Mouse (Mus musculus) hindbrain, embryonic 11.5 days (tissue): ENCODE data around the gene Zeb2. TPM values are rescaled to one million over a fixed set of nuclear protein-coding genes. Genes with fewer than 3 reads are reported as not detected.

Source experiments
- ATAC-seq: fragments of 200-750 bp; cut with Nextera tagmentation; 2 replicates; pipeline ENCODE4 v1.8.0; 2017; ENCODE audit warnings: mild to moderate bottlenecking, moderate TSS enrichment, moderate library complexity; ENCODE audit not compliant: low FRiP score
- DNase-seq: peaks from one replicate; pipeline ENCODE4 v3.0.0-alpha.2; 2015; ENCODE audit warnings: low spot score
- H3K27ac ChIP-seq: fragments of 300-500 bp; sonication (generic); 2 replicates; pipeline ENCODE4 v1.5.1; 2014; ENCODE audit warnings: mild to moderate bottlenecking, low read depth, low read length
- H3K27me3 ChIP-seq: fragments of 300-500 bp; sonication (generic); 2 replicates; pipeline ENCODE4 v1.6.1; 2014; ENCODE audit warnings: mild to moderate bottlenecking, low read length, moderate library complexity, mixed read lengths; ENCODE audit not compliant: control insufficient read depth, insufficient read depth
- H3K36me3 ChIP-seq: fragments of 300-500 bp; sonication (generic); 2 replicates; pipeline ENCODE4 v1.6.1; 2014; ENCODE audit warnings: mild to moderate bottlenecking, low read length, moderate library complexity, mixed read lengths; ENCODE audit not compliant: control insufficient read depth, insufficient read depth
- H3K4me1 ChIP-seq: fragments of 300-500 bp; sonication (generic); replicated peaks from 2 replicates; pipeline ENCODE4 v1.6.1; 2014; ENCODE audit warnings: low read length, mixed read lengths; ENCODE audit not compliant: control insufficient read depth, insufficient read depth
- H3K4me2 ChIP-seq: fragments of 300-500 bp; sonication (generic); replicated peaks from 2 replicates; pipeline ENCODE4 v1.6.1; 2014; ENCODE audit warnings: mild to moderate bottlenecking, low read depth, low read length
- H3K4me3 ChIP-seq: fragments of 300-500 bp; sonication (generic); 2 replicates; pipeline ENCODE4 v1.5.1; 2014; ENCODE audit warnings: low read depth, low read length
- H3K9ac ChIP-seq: fragments of 300-500 bp; sonication (generic); 2 replicates; pipeline ENCODE4 v1.6.1; 2014; ENCODE audit warnings: low read depth, low read length
- H3K9me3 ChIP-seq: fragments of 300-500 bp; sonication (generic); 2 replicates; pipeline ENCODE4 v1.6.1; 2016; ENCODE audit warnings: low read length; ENCODE audit not compliant: control insufficient read depth
- WGBS: fragments of 180-500 bp; shearing (Covaris S2); extraction: QIAGEN DNeasy Blood & Tissue Kit; methylation state at CpG from one replicate; pipeline ENCODE4 v1.1.7; 2014; 5-methylcytosine and 5-hydroxymethylcytosine counted together
- polyA plus RNA-seq: library from polyadenylated mRNA; unstranded; fragments of >200 nt; fragmentation: Nextera tagmentation; extraction: Ambion mirVana; gene quantifications from 2 replicates; pipeline ENCODE4 v1.2.1, GENCODE M21; 2014

Gene Zeb2
- polyA plus RNA-seq, 1 experiment from 2014 or later: 58.8 TPM

- H3K4me2 ChIP-seq: peak overlapping the region; percentile 73
- 0 out of 2 replicates have a peak, but pooled peaks cover 6% of the 10 kb centered on the region for H3K4me1 ChIP-seq
- ATAC-seq (peak; percentile 17), DNase-seq (peak; percentile 64)
- H3K9me3 ChIP-seq: no peaks in the 10 kb centered on the region
- H3K4me3 ChIP-seq: peak overlapping the region; percentile 90
- H3K36me3 ChIP-seq: no peaks in the 10 kb centered on the region
- peak overlapping the region; percentile 98 for H3K27ac ChIP-seq
- peak overlapping the region; percentile 98 for H3K9ac ChIP-seq
- WGBS: 0% methylated on average over 38 of the region's 74 CpGs
- no peaks in the 10 kb centered on the region for H3K27me3 ChIP-seq
These were observed 7.8 kb downstream of the Zeb2 start for GRCm38 (mm10) chr2:45109161-45109950.

GRCm38 (mm10) chr2:45108521-45109091 is 8.6 kb downstream of the Zeb2 start:
- Histone ChIP-seq H3K27me3 (no peaks in the 10 kb centered on the region), H3K4me3 (peak overlapping the region; percentile 90), H3K4me1 (0 out of 2 replicates have a peak, but pooled peaks cover 6% of the 10 kb centered on the region), H3K4me2 (peak overlapping the region; percentile 73), H3K9ac (peak overlapping the region; percentile 98), H3K9me3 (no peaks in the 10 kb centered on the region), H3K36me3 (no peaks in the 10 kb centered on the region), H3K27ac (peak overlapping the region; percentile 98)
- WGBS: under 1% methylated on average over 23 of the region's 25 CpGs
- ATAC-seq (peak; percentile 58), DNase-seq (peak; percentile 72)

DNA sequence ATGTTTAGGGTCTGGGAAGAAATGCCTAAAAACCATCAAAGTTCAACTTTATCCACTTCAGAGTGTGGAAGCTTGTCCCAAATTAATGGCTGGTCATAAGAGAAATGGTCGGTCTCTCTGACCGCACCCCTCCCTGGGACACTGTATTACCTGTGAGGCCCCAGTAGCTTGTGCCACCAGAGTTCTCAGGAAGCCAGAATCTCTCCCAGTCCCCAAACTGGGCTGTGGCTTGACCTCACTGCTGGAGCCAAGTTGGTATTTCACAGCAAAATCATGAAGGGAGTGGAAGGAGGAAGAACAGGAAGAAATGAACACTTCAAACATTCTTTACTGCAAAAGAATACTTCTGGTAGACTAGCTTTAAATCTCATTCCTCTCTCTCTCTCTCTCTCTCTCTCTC is 9.6 kb downstream of the Zeb2 start:
- H3K27ac ChIP-seq: peak overlapping the region; percentile 98
- H3K9ac ChIP-seq: peak overlapping the region; percentile 98
- no peaks in the 10 kb centered on the region for H3K9me3 ChIP-seq
- peak overlapping the region; percentile 73 for H3K4me2 ChIP-seq
- no peaks in the 10 kb centered on the region for H3K27me3 ChIP-seq
- no peaks in the 10 kb centered on the region for H3K36me3 ChIP-seq
- H3K4me3 ChIP-seq: peak overlapping the region; percentile 90
- DNase-seq (peak; percentile 48), ATAC-seq (no peak)
- 0 out of 2 replicates have a peak, but pooled peaks cover 8% of the 10 kb centered on the region for H3K4me1 ChIP-seq
- 25% methylated on average over 2 of the region's 2 CpGs for WGBS

- peak overlapping the region; percentile 0 for H3K9ac ChIP-seq
- ATAC-seq: no peak
- H3K9me3 ChIP-seq: no peaks in the 10 kb centered on the region
- 38% methylated on average over 7 of the region's 7 CpGs for WGBS
- DNase-seq: no peak
- H3K36me3 ChIP-seq: no peaks in the 10 kb centered on the region
- H3K27ac ChIP-seq: peak overlapping the region; percentile 43; the same call in 1 of the 2 replicates
- 0 out of 2 replicates have a peak, but pooled peaks cover 8% of the 10 kb centered on the region for H3K4me1 ChIP-seq
- H3K27me3 ChIP-seq: no peaks in the 10 kb centered on the region
- H3K4me3 ChIP-seq: 0 out of 2 replicates have a peak overlapping the region, but pooled peaks have one; percentile 11
- peak overlapping the region; percentile 31 for H3K4me2 ChIP-seq
These were observed 11.0 kb downstream of the Zeb2 start for GRCm38 (mm10) chr2:45105922-45106851.

DNA sequence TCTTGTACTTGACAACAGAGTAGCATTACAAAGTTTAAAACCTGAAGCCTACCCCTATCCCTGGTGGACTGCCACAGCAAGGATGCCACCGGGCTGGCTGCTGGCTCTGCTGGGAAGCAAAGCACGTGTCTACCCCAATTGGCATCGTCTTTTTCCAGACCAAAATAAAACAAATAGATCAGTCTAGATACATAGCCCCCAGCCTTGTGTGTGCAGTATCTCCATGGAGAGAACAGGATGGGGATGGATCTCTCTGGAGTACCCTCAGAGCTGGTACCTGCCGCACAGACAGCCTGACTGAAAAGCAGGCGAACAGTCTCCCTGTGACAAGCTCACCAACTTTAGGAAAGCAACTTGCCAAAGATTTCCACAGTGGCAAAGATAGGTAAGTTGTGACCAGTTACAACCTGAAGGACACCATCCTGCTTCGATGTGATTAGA is 11.9 kb downstream of the Zeb2 start:
- no peaks in the 10 kb centered on the region for H3K27me3 ChIP-seq
- 37% methylated on average over 6 of the region's 6 CpGs for WGBS
- H3K4me3 ChIP-seq: no peak overlapping the region
- H3K9ac ChIP-seq: no peak overlapping the region
- peak overlapping the region; percentile 17 for H3K4me2 ChIP-seq
- no peak for DNase-seq
- H3K4me1 ChIP-seq: peaks cover 10% of the 10 kb centered on the region; the same call in 1 of the 2 replicates
- no peaks in the 10 kb centered on the region for H3K36me3 ChIP-seq
- H3K9me3 ChIP-seq: no peaks in the 10 kb centered on the region
- peak overlapping the region; percentile 56 for H3K27ac ChIP-seq
- ATAC-seq: no peak

DNA sequence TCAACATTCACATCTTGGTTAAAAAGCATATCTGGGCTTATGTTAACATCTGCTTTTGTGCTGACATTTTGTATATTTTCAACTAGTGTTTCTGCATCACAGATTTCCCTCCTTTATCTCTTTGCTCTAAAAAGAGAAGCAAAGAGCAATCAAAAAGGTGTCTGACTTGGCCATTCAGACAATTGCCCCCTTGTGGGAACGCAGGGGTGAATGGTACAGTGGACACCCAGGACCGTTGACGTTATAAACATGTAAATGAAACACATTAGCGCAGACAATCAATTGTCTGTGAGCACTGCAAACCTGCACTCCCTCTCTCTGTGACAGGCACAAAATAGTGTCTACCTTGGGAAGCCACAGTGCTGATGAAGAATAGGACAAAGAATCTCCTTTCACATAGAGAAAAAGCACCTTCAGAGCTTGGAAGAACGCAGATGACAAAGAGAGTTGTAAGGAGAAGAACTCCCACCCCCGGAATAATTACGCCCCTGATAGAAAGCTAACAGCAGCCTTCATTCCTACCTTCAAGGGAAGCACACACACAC is 12.6 kb downstream of the Zeb2 start:
- no peak overlapping the region for H3K9ac ChIP-seq
- H3K4me1 ChIP-seq: peaks cover 10% of the 10 kb centered on the region; the same call in 1 of the 2 replicates
- ATAC-seq: no peak
- H3K4me2 ChIP-seq: no peak overlapping the region
- H3K27me3 ChIP-seq: no peaks in the 10 kb centered on the region
- H3K36me3 ChIP-seq: no peaks in the 10 kb centered on the region
- peak; percentile 50 for DNase-seq
- H3K4me3 ChIP-seq: no peak overlapping the region
- H3K9me3 ChIP-seq: no peaks in the 10 kb centered on the region
- H3K27ac ChIP-seq: peak overlapping the region; percentile 56
- 21% methylated on average over 7 of the region's 7 CpGs for WGBS

DNA sequence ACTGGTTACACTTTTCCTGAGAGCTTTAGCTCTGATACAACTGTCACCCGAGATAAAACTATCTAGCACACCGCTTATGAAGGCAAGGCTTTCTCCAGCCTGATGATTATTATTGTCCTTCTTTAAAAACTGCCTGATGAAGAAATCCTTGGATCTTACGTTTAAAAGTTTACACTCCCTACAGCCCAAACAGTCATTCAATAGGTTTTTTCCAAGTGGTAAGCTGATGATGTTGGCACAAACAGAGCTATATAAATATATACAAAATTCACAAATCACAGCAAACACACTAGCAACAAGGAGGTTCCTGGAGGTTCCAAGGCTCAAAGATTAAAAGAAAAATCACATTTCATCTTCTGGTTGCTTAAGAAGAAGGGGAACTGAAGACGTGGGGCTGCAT is 13.1 kb downstream of the Zeb2 start:
- WGBS: 46% methylated on average over 4 of the region's 4 CpGs
- Histone ChIP-seq H3K9ac (no peak overlapping the region), H3K27ac (peak overlapping the region; percentile 56), H3K4me1 (peaks cover 10% of the 10 kb centered on the region; the same call in 1 of the 2 replicates), H3K4me3 (no peak overlapping the region), H3K36me3 (no peaks in the 10 kb centered on the region), H3K4me2 (no peak overlapping the region), H3K27me3 (no peaks in the 10 kb centered on the region), H3K9me3 (no peaks in the 10 kb centered on the region)
- DNase-seq (no peak), ATAC-seq (no peak)
